Mouse (Mus musculus) heart, postnatal 10 days (tissue): ENCODE results near the gene Dst. TPM values are rescaled to one million over a fixed set of nuclear protein-coding genes. Genes with fewer than 3 reads are reported as not detected.
A peak's percentile ranks its signal among the peaks of the same experiment; 100 is the strongest.

Experiments used
- DNase-seq, 2 experiments: peaks; one replicate each; pipeline ENCODE4 v3.0.0; 2021
- intact Hi-C: fragments of 180-260 bp; cut with DNase I; formaldehyde crosslinking; loops from one replicate; pipeline ENCODE4 v1.15.1; 2025
- total RNA-seq, 2 experiments: library from RNA; stranded (reverse); gene quantifications; 2 replicates each; pipeline ENCODE4 v1.2.3; 2021

Gene Dst
- total RNA-seq, 2 experiments from 2014 or later: 281 to 295 TPM

GRCm38 (mm10) chr1:34077422-34077790 is 169.4 kb downstream of the Dst start:
- intact Hi-C loops: no loop called here
- no peak for DNase-seq

GRCm38 (mm10) chr1:34077941-34078340 is 169.9 kb downstream of the Dst start:
- DNase-seq: no peak

GRCm38 (mm10) chr1:34089011-34089410 is 181.0 kb downstream of the Dst start:
- no peak for DNase-seq
- intact Hi-C loops: no loop called here

More at GRCm38 (mm10) chr1:34077941-34078340, 169.9 kb downstream of the Dst start:
- intact Hi-C loops: no loop called here

- no peak for DNase-seq
- intact Hi-C loops: no loop called here
These were observed 182.7 kb downstream of the Dst start for GRCm38 (mm10) chr1:34090700-34091099.

GRCm38 (mm10) chr1:34093652-34094051 is 185.6 kb downstream of the Dst start:
- intact Hi-C loops: no loop called here
- DNase-seq: no peak

GRCm38 (mm10) chr1:34094301-34094700 is 186.3 kb downstream of the Dst start:
- intact Hi-C loops: no loop called here
- DNase-seq: no peak

- DNase-seq: no peak
- intact Hi-C loops: no loop called here
These were observed 187.1 kb downstream of the Dst start for GRCm38 (mm10) chr1:34095173-34095572.

- intact Hi-C loops: no loop called here
- DNase-seq: peak; percentile 57 to 61
These were observed 188.9 kb downstream of the Dst start for GRCm38 (mm10) chr1:34096923-34097322.

- peak in 1 of 2 experiments; percentile 46 for DNase-seq
- intact Hi-C loops: no loop called here
These were observed 189.6 kb downstream of the Dst start for GRCm38 (mm10) chr1:34097640-34098039.

- no peak for DNase-seq
- intact Hi-C loops: no loop called here
These were observed 191.4 kb downstream of the Dst start for GRCm38 (mm10) chr1:34099439-34099838.

- intact Hi-C loops: loop anchor here (5.0 kb wide), 1 partner anchor 38 kb away; no protein-coding TSS in a partner anchor
- no peak for DNase-seq
These were observed 192.4 kb downstream of the Dst start for GRCm38 (mm10) chr1:34100385-34100784.

GRCm38 (mm10) chr1:34102604-34103003 is 194.6 kb downstream of the Dst start:
- DNase-seq: no peak
- intact Hi-C loops: loop anchor here (5.0 kb wide), 1 partner anchor 40 kb away; no protein-coding TSS in a partner anchor

- intact Hi-C loops: loop anchor here (5.0 kb wide), 1 partner anchor 41 kb away; no protein-coding TSS in a partner anchor
- no peak for DNase-seq
These were observed 195.2 kb downstream of the Dst start for GRCm38 (mm10) chr1:34103176-34103575.

- intact Hi-C loops: loop anchor here (5.0 kb wide), 1 partner anchor 41 kb away; no protein-coding TSS in a partner anchor
- DNase-seq: peak in 1 of 2 experiments; percentile 48
These were observed 195.7 kb downstream of the Dst start for GRCm38 (mm10) chr1:34103713-34104172.

- intact Hi-C loops: loop anchor here (5.0 kb wide), 1 partner anchor 43 kb away; no protein-coding TSS in a partner anchor
These were observed 196.8 kb downstream of the Dst start for GRCm38 (mm10) chr1:34104846-34105245.

GRCm38 (mm10) chr1:34106606-34107005 is 198.6 kb downstream of the Dst start:
- no peak for DNase-seq
- intact Hi-C loops: no loop called here

More at GRCm38 (mm10) chr1:34104846-34105245, 196.8 kb downstream of the Dst start:
- DNase-seq: no peak

- DNase-seq: no peak
- intact Hi-C loops: no loop called here
These were observed 199.1 kb downstream of the Dst start for GRCm38 (mm10) chr1:34107076-34107475.

- intact Hi-C loops: no loop called here
- no peak for DNase-seq
These were observed 201.7 kb downstream of the Dst start for GRCm38 (mm10) chr1:34109599-34110210.

GRCm38 (mm10) chr1:34110862-34111261 is 202.8 kb downstream of the Dst start:
- intact Hi-C loops: no loop called here
- no peak for DNase-seq

- DNase-seq: no peak
- intact Hi-C loops: no loop called here
These were observed 203.9 kb downstream of the Dst start for GRCm38 (mm10) chr1:34111954-34112353.

- DNase-seq: no peak
- intact Hi-C loops: loop anchor here (2.0 kb wide), 1 partner anchor 112 kb away; no protein-coding TSS in a partner anchor
These were observed 208.4 kb downstream of the Dst start for GRCm38 (mm10) chr1:34116444-34116843.

GRCm38 (mm10) chr1:34117056-34117455 is 209.0 kb downstream of the Dst start:
- DNase-seq: no peak
- intact Hi-C loops: loop anchor here (1.0 to 2.0 kb wide), 2 partner anchors 47 to 112 kb away; no protein-coding TSS in a partner anchor
